Mouse (Mus musculus): ENCODE results near the gene Cdh9. TPM values are rescaled to one million over a fixed set of nuclear protein-coding genes. Genes with fewer than 3 reads are reported as not detected.
A peak's percentile ranks its signal among the peaks of the same experiment; 100 is the strongest.

Cdh9 gene
- total and polyA plus RNA-seq, 3 experiments: not detected

DNA sequence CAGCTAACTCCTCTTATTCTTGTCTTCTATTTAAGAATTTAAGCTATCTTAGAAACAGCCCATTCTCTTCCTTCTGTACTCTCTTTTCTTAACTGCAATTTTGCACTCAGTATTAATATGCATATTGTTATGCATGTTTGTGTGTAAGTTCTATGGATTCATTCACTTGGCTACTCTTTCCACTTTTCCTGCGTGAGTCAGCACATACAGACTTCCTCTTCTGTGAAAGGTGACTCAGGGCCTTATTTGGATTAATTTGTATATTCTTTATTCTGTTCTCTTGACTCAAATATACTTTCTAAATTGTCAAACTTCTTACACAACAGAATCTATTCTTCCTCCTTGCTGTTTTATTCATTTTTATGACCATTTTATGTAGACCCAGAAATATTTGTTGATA lies 85.5 kb downstream of the Cdh9 start:
- peak; percentile 84 for DNase-seq (ENCODE audit: low read depth, low spot score)
- no peak overlapping the region for H3K9ac ChIP-seq (ENCODE audit: control insufficient read depth, low read depth, low read length, poor library complexity, severe bottlenecking)
- H3K9me3 ChIP-seq (replicated peaks; ENCODE audit: insufficient read depth, low read length): no peaks in the 10 kb centered on the region
- H3K27ac ChIP-seq (ENCODE audit: control insufficient read depth, low read depth, low read length): no peak overlapping the region
- TF ChIP-seq RAD21 (IDR thresholded peaks at IDR 0.05; ENCODE audit: low read depth, low read length): no peak
- 0 out of 2 replicates have a peak, but pooled peaks have one; percentile 11 for TF ChIP-seq ETS1 (IDR thresholded peaks at IDR 0.05; ENCODE audit: low read depth, low read length)
- TF ChIP-seq ELF1 (IDR thresholded peaks at IDR 0.05; ENCODE audit: low read depth, low read length): no peak
- peak; percentile 82 for TF ChIP-seq MAFK (IDR thresholded peaks at IDR 0.05; ENCODE audit: borderline replicate concordance, low read depth, low read length)
- peak in 1 of 2 experiments; percentile 86; a peak in 2 of 4 replicates for TF ChIP-seq EP300 (IDR thresholded peaks at IDR 0.05; ENCODE audit: low read depth in 1 of 2, low read length in 2 of 2)
- H3K4me3 ChIP-seq (ENCODE audit: control insufficient read depth in 1 of 2, insufficient read depth in 1 of 2, low read depth in 2 of 2, low read length in 2 of 2): no peak overlapping the region
- no peaks in the 10 kb centered on the region for H3K4me1 ChIP-seq (ENCODE audit: control insufficient read depth in 1 of 2, insufficient read depth in 2 of 2, low read length in 2 of 2)
- peaks cover 0 to 4% of the 10 kb centered on the region in 2 experiments; a peak in 2 of 4 replicates for H3K36me3 ChIP-seq (ENCODE audit: control insufficient read depth in 1 of 2, insufficient read depth in 2 of 2, low read length in 2 of 2)
- H3K27me3 ChIP-seq (ENCODE audit: control insufficient read depth in 1 of 2, insufficient read depth in 2 of 2, low read length in 2 of 2): no peaks in the 10 kb centered on the region
- no peaks in the 10 kb centered on the region for H3K79me2 ChIP-seq (ENCODE audit: control insufficient read depth, insufficient read depth, low read length, poor library complexity)

DNA sequence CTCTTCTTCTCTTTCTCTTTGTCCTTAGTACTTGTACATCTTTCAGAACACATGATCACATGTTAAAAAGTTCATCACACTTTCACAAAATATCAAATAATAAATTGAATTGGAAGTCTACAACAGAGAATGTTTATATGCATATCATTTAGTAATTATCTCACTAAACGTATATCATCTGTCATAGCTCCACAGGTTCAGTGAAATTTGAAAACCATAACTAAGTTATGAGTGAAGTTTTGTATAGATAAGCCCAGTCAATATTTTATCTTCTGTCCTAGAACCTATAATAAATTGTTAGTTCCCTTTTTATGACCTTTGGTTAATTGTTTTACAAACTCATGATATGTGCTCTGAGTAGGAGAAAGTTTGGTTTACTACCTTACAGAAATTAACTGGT lies 106.2 kb downstream of the Cdh9 start:
- Histone ChIP-seq H3K27ac (ENCODE audit: control insufficient read depth, low read depth, low read length) (no peak overlapping the region), H3K9me3 (replicated peaks; ENCODE audit: insufficient read depth, low read length) (no peaks in the 10 kb centered on the region), H3K27me3 (ENCODE audit: control insufficient read depth in 1 of 2, insufficient read depth in 2 of 2, low read length in 2 of 2) (no peaks in the 10 kb centered on the region), H3K4me3 (ENCODE audit: control insufficient read depth in 1 of 2, insufficient read depth in 1 of 2, low read depth in 2 of 2, low read length in 2 of 2) (no peak overlapping the region), H3K4me1 (ENCODE audit: control insufficient read depth in 1 of 2, insufficient read depth in 2 of 2, low read length in 2 of 2) (peaks cover 3 to 6% of the 10 kb centered on the region in 2 experiments), H3K36me3 (ENCODE audit: control insufficient read depth in 1 of 2, insufficient read depth in 2 of 2, low read length in 2 of 2) (peaks cover 0 to 4% of the 10 kb centered on the region in 2 experiments; a peak in 2 of 4 replicates), H3K79me2 (ENCODE audit: control insufficient read depth, insufficient read depth, low read length, poor library complexity) (no peaks in the 10 kb centered on the region), H3K9ac (ENCODE audit: control insufficient read depth, low read depth, low read length, poor library complexity, severe bottlenecking) (no peak overlapping the region)
- DNase-seq (ENCODE audit: low read depth, low spot score): peak; percentile 37
- TF ChIP-seq ELF1 (IDR thresholded peaks at IDR 0.05; ENCODE audit: low read depth, low read length): no peak
- no peak for TF ChIP-seq CHD1 (IDR thresholded peaks at IDR 0.05; ENCODE audit: low read depth, low read length)
- TF ChIP-seq RCOR1 (IDR thresholded peaks at IDR 0.05; ENCODE audit: low read depth, low read length): 0 out of 2 replicates have a peak, but pooled peaks have one; percentile 19
- no peak for TF ChIP-seq ZNF384 (IDR thresholded peaks at IDR 0.05; ENCODE audit: low read depth, low read length)
- no peak for TF ChIP-seq POLR2AphosphoS5 (IDR thresholded peaks at IDR 0.05; ENCODE audit: borderline replicate concordance, low read depth, low read length)
- TF ChIP-seq MXI1 (IDR thresholded peaks at IDR 0.05; ENCODE audit: low read depth, low read length): no peak
- peak; percentile 76 for TF ChIP-seq GATA1 (IDR thresholded peaks at IDR 0.05; ENCODE audit: low read depth, low read length)
- TF ChIP-seq EP300 (IDR thresholded peaks at IDR 0.05; ENCODE audit: low read depth in 1 of 2, low read length in 2 of 2): peak; percentile 72 to 85; a peak in 3 of 4 replicates
- TF ChIP-seq MYC (IDR thresholded peaks at IDR 0.05; ENCODE audit: low read depth, low read length): no peak
- TF ChIP-seq ZC3H11A (IDR thresholded peaks at IDR 0.05; ENCODE audit: low read depth, low read length): no peak
- TF ChIP-seq MAFK (IDR thresholded peaks at IDR 0.05; ENCODE audit: borderline replicate concordance, low read depth, low read length): no peak
- peak; percentile 56; the same call in 1 of the 2 replicates for TF ChIP-seq TCF12 (IDR thresholded peaks at IDR 0.05; ENCODE audit: low read depth, low read length)
- no peak for TF ChIP-seq GABPA (IDR thresholded peaks at IDR 0.05; ENCODE audit: low read depth, low read length)

Data from MEL (cell line).